Mouse (Mus musculus) macrophage (primary cell): Measurements from ENCODE around the gene Sry. TPM values are rescaled to one million over a fixed set of nuclear protein-coding genes. Genes with fewer than 3 reads are reported as not detected.

Source experiments
- H3K27ac ChIP-seq: fragments of 350-480 bp; formaldehyde crosslinking; 2 replicates; pipeline ENCODE4 v1.9.0; 2021
- H3K36me3 ChIP-seq: fragments of 350-480 bp; formaldehyde crosslinking; 2 replicates; pipeline ENCODE4 v1.9.0; 2021; ENCODE audit errors: inconsistent target
- H3K4me3 ChIP-seq: fragments of 350-480 bp; formaldehyde crosslinking; 2 replicates; pipeline ENCODE4 v1.9.0; 2021; ENCODE audit errors: inconsistent target
- H3K79me2 ChIP-seq: fragments of 350-480 bp; formaldehyde crosslinking; 2 replicates; pipeline ENCODE4 v1.9.0; 2021; ENCODE audit errors: inconsistent target
- WGBS: methylation state at CpG from one replicate; pipeline ENCODE4 v1.1.7; 2026; ENCODE audit warnings: inconsistent platforms; ENCODE audit not compliant: missing documents; 5-methylcytosine and 5-hydroxymethylcytosine counted together
- polyA plus RNA-seq: library from polyadenylated mRNA; stranded (reverse); fragments of 250-400 nt; gene quantifications from 3 replicates; pipeline ENCODE4 v1.2.4, GENCODE M21; 2018; ENCODE audit warnings: inconsistent platforms
- total RNA-seq, 78 experiments: library from RNA; depleted of rRNA; stranded (reverse); fragments of 250-400 nt; gene quantifications; 1 replicate in 9 of 78; 2 replicates in 24 of 78; 3 replicates in 43 of 78; 4 replicates in 2 of 78; pipeline ENCODE4 v1.2.4; 2018; ENCODE audit warnings: inconsistent platforms in 56 of 78

Sry gene
- not detected for total RNA-seq (2018; cell fraction: chromatin; rRNA removed)
- total RNA-seq (2018; cell fraction: cytosol; rRNA removed) = not detected
- not detected for total RNA-seq (2018; cell fraction: nucleus; rRNA removed)
- polyA plus RNA-seq = not detected in 3 replicates

GRCm38 (mm10) chrY:2663558-2663957, at the start of gene Sry:
Gene Sry (minus strand): TSS chrY:2663658.
- no peaks in the 10 kb centered on the region for H3K79me2 ChIP-seq
- WGBS = 33% methylated on average over 2 of the region's 2 CpGs
- H3K27ac ChIP-seq = no peak within 1 kb of the TSS

More at GRCm38 (mm10) chrY:2663558-2663957, at the start of gene Sry:
- H3K36me3 ChIP-seq = no peaks in the 10 kb centered on the region
- no peak within 1 kb of the TSS for H3K4me3 ChIP-seq

Other genes starting within 250 kb of the Sry start
- gene H2al2c, start 64.6 kb downstream of the Sry start, polyA plus RNA-seq = not detected in 3 replicates
- not detected in 3 replicates for gene H2al2b, start 57.0 kb upstream of the Sry start, polyA plus RNA-seq
- gene Gm4064, start 132.5 kb upstream of the Sry start, polyA plus RNA-seq = not detected in 3 replicates
- gene Rbmy, start 167.0 kb upstream of the Sry start, polyA plus RNA-seq = not detected in 3 replicates
- gene Gm10256, start 167.0 kb upstream of the Sry start, polyA plus RNA-seq = not detected in 3 replicates
- not detected in 3 replicates for gene Gm10352, start 237.3 kb upstream of the Sry start, polyA plus RNA-seq